Mouse (Mus musculus) activated CD4-positive, CD25-positive, alpha-beta regulatory T cell, adult 4 months (primary cell): ENCODE measurements at regions not wholly inside any gene's neighbourhood (a gene's known extent, or its start where the extent isn't known, plus 50 kb on each side); places are given as distances from the start of the nearest gene placed in this dataset.
"Not testable (repeated sequence)": the region's sequence is repeated elsewhere in the genome, so short reads cannot be mapped to it uniquely, and the experiment has no call there.

Experiments
- ATAC-seq: one replicate; pipeline ENCODE4 v1.8.0; 2017

GRCm38 (mm10) chr13:104549016-104549415 is 243.3 kb upstream of the Srek1ip1 start:
- ATAC-seq, result no peak

DNA sequence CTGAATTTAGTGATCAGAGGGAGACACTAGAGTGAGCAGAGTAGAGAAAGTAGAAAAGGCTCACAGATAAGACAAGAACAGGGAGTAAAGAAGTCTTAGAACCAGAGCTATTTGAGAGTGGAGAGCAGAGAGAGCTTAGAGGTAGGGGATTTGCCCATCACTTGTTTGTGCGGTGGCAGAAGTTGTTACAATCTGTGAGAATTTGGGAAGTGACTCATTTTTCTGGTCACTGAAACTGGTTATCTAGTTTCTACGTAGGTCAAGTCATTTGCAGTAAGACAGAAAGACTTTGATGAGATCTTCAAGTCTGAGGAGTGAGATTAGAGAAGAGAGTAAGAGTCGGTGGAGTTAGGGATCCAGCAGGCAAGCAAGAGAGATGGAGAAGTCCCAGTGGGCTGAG is 239.0 kb upstream of the Srek1ip1 start:
- ATAC-seq, result no peak

DNA sequence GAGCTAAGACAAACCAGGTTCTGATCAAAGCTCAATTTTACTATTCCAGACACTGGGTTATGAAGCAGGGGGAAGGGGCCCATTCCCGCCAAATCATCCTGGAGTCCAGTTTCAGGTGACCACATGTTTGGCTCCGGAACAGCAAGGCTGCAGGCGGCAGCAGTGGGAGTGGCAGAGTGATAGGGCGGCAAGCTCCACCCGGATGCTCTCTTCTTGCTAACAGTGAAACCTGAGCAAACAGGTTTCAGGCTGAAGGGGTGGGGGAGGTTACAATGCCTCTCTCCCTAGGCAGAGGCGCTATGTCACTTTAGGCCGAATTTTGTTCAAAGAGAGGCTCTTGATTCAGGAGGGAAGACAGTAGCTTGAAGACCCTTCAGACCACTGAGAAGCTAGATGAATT is 235.7 kb upstream of the Srek1ip1 start:
- not testable (repeated sequence) for ATAC-seq

GRCm38 (mm10) chr13:104559876-104560275 is 232.4 kb upstream of the Srek1ip1 start:
- ATAC-seq, result no peak

GRCm38 (mm10) chr13:104560500-104561114 is 231.7 kb upstream of the Srek1ip1 start:
- ATAC-seq, result no peak

GRCm38 (mm10) chr13:104562536-104562935 is 229.7 kb upstream of the Srek1ip1 start:
- ATAC-seq, result no peak

DNA sequence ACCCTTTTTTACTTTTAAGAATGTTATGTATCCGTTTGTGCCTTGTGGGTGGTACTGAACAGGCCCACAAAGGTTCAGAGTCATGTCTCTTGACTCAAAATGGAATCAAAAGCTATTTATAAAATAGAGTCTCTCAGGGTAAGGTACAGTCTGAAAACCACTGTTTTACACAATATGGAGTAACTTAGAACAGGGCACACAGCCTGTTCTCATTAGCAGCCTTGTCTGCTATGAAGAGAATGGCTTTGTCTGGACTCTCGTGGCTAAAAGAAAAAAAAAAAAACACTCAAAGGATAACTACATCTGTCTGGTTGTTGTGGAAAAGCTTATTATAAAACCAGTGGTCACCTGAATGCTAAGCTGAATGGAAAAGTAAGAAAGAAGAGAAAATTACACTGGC is 229.3 kb upstream of the Srek1ip1 start:
- ATAC-seq, result no peak

DNA sequence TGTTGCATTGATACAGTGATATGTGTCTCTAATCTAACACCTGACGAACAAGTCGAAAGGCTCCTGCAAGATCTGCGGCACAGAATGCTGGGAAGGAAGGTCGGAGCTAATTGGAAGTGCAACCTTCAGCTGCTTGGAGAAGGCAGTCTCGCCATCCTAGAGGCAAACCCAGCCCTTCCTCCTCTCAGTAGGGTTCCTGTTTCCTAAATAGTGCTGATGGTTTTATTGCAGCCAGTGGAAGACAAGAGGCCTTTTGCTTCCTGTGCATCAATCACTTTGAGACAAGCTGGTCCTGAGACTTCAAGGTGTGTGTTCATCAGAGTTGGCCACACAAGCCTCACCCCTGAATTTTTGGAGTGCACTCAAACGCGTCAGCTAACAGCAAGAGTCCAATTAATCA is 228.4 kb upstream of the Srek1ip1 start:
- no peak for ATAC-seq

DNA sequence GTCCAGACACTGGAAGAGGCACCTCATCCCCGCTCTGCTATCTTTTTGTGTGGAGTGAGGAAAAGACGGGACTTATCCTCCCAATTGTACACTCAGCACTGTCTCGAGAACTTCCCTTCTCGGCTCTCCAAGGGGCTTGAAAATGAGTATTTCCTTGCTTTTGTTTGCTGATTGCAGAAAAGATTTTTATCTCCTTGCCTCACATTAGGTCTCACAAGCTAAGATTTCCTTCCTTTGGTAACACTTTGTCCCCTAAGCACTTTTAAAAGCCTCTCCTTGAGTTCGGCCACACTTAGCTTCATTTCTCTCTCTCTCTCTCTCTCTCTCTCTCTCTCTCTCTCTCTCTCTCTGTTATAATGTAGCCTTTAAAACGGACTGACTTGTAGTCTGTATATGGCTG is 222.5 kb upstream of the Srek1ip1 start:
- no peak for ATAC-seq

DNA sequence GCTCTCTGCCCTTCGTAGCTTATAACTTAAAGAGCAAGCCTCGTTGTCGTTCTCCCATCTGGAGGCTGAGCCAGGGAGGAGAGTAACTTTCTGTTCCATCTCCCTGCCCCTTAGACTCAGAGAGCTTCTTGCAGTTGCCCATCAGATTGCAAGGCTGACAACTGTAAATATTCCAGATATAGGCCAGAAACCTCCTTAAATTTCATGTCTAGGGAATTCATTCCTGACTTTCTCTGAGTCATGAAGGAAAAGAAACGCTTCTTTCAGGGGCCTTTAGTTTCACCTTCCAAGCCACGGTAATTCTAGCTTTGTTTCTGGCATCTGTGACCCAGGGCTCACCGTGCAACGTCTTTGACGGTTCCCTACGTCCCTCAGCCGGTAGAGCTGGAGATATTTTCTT is 220.0 kb upstream of the Srek1ip1 start:
- ATAC-seq, result no peak

DNA sequence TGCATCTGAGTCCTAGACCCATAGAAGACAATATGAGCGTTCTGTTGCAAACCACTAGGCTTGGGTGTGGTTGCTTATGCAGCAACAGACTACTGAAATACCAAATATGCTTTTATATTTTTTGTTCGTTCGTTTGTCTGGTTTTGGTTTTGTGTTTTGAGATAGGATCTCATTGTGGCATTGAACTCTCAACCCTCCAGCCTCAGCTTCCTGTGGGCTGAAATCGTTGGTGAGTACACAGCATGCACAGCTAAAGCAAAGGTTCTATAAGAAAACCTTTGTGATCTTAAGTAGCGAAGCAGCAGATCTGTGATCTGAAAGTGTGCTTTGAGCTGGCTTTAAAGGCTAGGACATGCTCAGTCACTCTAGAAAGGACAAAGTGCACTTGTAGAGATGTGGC is 217.9 kb upstream of the Srek1ip1 start:
- ATAC-seq, result peak; percentile 83

DNA sequence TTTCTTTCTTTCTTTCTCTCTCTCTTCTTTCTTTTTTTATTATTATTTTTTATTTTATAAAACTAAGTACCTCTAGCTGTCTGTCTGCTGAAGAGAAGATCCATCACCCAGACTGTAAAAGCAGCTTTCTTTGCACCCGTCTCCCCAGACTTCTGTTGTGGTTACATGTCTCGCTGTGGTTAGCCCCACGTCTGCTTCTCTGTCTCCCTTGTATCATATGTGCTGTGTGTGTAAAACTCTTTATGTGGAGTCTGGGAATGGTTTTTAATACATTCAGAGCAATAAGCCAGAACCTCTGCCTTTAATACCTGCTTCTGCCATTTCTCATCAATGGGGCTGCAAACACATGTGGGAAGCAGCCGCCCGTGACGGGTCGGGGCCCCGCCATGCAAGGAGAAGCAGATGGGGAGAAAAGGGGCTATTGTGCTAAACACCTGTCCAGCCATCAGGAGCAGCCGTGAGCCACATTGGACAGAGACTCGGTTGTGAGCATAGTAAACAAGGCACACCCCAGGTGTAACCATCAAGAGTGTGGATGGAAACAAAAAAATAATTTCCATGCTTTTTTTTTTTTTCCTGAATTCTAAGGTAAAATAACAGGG is 216.0 kb upstream of the Srek1ip1 start:
- ATAC-seq, result peak; percentile 29

DNA sequence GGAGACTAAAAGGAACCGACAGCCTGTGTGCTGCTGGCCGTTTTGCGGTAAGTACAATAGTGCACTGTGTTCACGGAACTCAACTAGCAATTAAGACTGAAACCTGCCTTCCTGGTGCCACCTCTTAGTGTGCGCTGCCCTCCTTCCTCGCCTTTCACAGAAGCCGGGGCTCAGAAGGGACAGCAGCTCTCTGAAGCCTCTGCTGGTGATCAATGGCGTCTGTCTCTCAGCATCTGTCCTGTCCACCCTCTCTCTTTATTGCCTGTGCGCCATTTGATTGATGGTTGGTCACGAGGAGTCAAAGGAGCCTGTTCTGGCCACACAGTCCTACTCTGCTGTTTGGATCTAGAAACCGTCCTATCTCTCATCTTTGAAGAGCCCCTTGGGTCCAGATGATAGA is 214.4 kb upstream of the Srek1ip1 start:
- ATAC-seq, result peak; percentile 22

GRCm38 (mm10) chr13:104580686-104581350 is 211.5 kb upstream of the Srek1ip1 start:
- no peak for ATAC-seq
